Mouse (Mus musculus): ENCODE data around the gene Pknox2.

Pknox2 gene

DNA sequence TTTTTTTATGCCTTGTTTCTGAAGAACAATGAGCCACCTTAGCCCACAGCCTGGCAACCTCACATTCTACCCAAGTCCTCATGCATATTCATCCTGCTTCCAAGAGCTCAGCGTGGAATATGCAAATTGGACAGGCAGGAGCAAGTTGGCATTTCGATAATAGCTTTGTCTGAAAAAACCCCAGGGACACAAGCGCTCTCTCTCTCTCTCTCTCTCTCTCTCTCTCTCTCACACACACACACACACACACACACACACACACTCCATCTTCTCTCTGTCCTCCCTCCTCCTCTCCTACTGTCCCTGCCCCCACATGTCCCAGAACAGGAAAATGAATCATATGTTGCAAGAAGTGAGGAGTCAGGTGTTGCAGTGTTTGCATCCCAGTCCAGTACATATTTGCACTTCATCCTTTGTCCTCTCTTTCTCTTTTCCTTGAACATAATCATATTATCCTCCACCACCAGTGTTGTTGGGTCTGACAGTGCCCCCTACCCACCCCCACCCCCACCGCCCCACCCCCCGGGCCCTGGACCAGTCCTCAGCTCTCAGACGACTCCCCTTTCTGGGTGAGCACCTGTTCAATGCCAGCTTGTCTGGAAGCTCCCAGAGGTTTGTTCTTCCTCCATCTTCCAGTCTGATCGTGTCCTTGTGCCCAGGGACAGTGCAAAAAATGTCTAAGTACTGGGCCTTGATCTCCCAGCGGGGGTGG lies 265.0 kb downstream of the Pknox2 start:
- CTCF ChIA-PET = interaction anchor here (0.6 kb wide), 1 partner anchor 16 kb away, joined by 3 read pairs; no protein-coding TSS in a partner anchor

DNA sequence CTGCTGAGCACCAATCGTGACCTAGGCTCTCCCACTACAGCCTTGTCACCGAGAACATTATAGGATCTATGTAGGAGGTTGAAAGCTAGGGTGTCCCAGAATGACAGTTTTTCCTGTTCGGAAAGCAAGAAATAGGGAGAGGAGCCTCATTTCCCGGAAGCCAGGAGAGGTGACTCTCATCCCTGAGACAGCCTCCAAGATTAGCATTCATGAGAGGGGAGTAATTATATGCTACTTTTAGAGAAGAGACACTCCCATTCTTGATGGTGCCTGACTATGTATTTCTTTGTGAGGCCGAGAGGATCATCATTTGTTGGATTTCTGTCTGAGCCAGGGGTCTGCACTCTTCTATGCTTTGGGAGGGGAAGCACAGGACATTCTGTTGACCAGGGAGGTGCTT lies 265.6 kb downstream of the Pknox2 start:
- CTCF ChIA-PET = no interaction called here

DNA sequence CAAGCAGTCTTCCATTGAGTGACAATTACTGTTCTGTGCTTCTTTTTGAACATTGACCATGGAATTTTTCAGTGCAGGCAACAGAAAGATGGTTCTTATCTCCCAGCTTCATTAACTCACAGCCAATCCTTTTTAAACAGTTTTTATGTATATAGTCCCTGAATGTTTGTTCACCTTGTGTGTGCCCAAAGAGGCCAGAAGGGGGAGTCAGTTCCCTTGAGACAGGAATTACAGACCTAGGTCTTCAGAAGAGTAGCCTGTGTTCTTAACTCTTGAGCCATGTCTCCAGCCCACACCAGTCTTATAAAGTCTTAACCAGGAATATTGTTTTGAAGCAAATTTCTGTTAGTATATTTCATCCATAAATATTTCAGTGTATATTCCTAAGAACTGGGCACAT lies 270.4 kb downstream of the Pknox2 start:
- CTCF ChIA-PET = no interaction called here

DNA sequence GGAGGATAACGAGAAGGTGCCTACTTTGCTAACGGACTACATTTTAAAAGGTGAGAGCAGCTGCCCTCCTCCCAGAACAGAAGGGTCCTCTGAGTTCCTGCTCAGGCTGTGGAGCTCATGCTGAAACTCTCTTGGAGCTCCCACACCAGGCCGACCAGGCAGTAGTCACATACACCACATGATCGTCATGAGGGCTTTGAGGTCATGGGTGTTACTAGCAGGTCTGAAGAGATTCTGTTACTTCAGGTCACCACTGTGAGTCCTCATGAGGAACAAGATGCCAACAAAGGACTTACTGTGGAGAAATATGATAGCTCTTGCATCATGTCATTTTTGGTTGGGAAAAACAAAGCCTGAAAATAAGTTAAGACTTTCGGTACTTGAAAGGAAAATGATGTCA lies 270.9 kb downstream of the Pknox2 start:
- CTCF ChIA-PET = no interaction called here

DNA sequence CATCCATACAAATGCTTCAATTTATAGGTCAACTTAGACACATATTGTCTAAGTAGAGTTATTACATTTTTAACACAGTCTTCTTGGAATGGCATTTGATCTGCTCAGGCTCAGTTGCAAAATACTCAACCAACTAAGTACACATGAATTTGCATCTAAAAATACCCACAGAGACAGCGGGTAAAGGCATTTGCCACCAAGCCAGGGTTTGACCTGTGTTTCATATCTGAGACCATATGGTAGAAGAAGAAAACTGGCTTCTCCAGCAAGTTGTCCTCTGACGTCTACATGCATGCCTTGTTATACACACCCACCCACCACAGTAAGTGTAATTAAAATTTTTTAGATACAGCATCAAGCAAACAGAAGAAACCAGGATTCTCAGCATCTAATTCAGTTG lies 273.4 kb downstream of the Pknox2 start:
- CTCF ChIA-PET = no interaction called here

DNA sequence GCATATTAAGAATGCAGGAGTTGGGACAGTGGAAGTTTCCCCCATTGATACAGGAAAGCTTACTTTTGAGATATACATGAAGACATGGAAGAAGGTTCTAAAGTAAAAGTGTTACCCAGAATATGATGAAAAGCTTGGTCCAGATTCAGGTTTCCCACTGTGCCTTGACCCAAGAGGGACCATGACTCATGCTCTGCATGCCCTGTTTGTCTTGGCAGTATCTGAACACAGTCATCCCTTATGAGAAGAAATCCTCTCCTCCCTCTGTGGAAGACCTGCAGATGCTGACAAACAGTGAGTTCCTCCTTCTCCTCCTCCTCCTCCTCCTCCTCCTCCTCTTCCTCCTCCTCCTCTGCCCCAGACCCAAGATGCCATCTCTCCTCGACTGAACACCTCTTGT lies 276.9 kb downstream of the Pknox2 start:
- CTCF ChIA-PET = no interaction called here

DNA sequence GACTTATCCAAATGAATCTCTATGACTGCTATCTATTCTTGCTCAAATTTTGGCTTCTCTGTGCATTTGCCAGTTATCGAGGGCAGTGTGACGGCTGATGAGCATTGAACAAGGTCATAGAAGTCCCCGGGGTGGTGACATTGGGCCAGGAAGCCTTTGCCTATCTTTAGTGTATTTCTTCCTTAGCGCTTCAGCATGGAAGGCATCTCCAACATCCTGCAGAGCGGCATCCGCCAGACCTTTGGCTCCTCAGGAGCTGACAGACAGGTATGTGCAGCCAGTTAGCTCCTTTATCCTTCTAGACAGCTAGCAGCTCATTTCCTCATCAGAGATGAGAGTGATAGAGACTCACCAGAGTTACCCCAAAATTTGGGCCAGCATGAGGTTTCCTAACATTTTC lies 278.5 kb downstream of the Pknox2 start:
- CTCF ChIA-PET = no interaction called here

DNA sequence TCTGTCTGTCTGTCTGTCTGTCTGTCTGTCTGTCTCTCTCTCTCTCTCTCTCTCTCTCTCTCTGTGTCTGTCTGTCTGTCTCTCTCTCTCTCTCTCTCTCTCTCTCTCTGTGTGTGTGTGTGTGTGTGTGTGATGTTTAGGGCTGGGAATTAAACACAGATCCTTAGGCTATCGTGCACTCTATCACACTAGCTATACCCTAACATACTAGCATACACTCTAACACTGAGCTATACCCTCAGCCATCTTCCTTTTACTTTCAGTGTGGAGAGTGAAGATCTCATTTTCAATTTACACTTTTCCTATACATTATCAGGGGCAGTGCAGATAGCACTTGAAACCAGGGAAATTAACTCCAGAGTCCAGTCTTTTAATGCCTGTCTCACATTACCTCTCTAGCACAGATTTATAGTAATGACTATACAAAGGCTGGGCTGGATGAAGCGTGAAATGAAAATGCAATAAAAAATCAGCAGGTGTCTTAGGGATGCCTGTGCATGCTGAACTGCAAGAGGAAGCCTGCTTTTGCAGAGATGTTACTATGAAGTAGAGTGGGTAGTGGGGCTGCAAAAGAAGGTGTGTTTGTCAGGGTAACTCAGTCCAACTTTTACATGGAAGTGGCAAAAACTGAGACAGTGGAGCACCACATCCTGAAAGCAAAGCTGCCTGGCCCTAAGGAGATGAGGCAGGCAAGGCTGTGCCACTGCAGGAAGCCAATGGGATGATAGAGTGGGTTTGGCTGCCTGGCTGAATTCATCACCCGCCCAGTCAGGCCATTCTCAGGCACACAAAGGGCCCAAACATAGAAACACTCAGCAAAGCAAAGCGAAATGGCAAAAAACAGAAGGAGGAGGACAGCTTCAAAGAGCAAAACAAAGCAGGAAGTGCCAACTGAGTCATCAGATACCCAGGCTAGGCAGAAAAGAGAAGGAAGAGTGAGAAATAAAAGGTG lies 282.1 kb downstream of the Pknox2 start:
- CTCF ChIA-PET = interaction anchor here (0.6 kb wide), 1 partner anchor 17 kb away, joined by 3 read pairs; no protein-coding TSS in a partner anchor

DNA sequence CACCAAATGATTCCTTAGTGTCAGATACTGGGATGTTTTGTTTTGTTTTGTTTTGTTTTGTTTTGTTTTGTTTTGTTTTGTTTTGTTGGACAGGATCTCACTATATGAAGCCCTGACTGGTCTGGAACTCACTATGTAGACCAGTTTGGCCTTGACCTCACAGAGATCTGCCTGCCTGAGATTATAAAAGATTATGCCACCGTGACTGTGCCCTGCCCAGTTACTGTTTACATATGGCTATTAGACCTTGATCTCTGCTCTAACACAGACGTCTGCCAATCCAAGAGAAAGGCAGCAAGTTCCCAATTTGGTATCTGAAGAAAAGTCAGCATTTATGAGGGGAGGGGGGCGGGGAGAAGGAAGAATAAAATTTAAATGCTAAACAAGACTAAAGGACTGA lies 283.5 kb downstream of the Pknox2 start:
- CTCF ChIA-PET = no interaction called here

DNA sequence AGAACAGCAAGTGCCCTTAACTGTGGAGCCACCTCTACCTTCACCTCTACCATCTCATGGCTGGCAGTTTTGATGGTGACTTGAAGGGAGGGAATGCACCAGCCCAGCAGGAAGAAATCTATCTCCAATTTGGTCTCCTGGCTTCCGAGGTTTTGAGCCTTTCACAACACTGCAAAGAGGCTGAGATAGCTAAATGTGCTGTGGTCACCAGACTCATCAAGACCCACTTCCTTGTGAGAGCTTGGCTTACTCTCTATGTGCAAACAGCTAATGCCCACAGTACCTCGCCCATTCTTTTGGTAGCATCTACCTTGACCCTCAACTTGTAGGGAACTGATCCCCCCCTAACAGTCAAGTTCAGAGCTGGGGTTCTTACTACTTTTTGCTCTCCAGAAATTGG lies 284.6 kb downstream of the Pknox2 start:
- CTCF ChIA-PET = no interaction called here

DNA sequence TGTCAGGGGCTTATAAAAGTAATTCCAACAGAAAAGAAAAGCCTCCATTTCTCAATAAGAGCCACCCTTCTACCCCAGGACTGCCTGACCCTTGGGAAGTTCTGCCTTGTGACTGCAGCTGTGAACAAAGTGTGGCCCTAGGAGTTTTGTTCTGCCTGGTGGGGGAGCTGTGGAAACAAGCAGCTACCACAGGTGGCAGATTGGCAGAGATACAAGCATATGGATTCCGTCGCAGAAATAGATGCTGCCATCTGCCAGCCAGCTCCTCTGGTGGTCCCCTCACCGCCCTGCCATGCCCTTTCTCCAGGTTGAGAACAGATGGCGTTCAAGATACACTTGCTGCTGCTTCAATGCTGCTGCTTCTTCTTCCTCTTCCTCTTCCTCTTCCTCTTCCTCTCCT lies 288.5 kb downstream of the Pknox2 start:
- CTCF ChIA-PET = no interaction called here

DNA sequence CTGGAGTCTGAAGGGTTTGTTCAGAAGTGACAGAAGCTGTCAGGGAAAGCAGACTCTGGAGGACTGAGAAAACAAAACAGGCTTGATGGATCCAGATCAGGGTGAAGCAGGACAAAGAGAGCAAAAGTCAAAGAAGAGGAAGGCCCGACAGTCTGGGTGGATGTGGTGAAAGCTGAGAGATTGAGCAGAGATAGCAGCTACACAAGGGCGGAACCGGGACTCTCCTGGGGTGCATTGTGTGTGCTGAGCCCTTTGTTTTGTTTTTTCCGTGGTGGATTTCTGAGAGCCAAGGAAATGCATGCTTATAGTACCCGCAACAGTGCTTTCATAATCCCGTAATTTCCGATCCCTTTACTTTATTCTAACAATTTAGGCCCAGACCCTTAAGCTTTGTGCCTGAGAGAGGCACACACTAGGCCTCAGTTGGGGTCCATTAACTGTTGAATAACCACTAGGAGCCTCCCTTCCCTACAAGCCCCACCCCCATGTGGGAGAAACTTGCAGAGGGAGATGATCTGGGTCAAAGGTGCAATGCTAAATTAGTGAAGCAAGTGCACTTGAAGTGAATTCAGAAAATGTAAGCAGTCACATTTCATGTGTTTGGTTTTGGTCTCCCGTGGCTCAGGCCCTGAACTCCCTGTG lies 289.6 kb downstream of the Pknox2 start:
- CTCF ChIA-PET = no interaction called here

DNA sequence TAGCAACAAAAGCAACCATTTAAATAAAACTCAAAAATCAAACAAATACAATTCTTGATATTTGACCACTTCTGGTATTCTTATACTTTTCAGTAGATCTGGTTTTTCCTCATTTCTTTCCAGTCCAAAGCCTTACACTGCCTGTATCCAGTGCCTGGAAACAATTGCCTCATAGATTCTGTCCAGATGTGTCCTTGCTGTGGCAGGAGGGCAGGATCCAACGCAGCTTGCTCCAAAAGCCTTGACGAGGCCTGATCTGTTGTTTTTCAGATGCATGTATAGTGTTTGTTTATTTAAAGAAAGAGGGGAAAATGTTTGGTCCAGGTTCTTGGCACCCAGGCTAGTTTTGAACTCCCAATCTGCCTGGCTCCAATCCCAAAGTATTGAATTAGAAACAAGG lies 290.9 kb downstream of the Pknox2 start:
- CTCF ChIA-PET = no interaction called here

DNA sequence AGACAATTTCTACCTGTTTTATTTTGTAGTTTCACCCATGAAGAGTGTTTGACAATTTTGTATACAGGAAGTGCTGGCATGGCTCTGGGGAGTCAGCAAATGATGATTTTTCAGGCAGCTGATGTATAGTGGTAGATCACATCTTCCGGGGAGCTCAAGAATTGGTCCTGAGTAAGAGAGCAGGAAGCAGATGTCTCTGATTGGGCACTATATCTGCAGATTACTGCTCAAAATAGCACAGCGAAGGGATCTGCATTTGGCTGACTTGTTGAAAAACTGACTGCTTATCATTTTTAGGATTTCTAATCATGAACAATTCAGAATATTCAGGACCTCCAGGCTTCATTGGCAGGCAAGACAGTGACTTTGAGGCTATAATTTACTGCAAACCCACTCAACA lies 295.0 kb downstream of the Pknox2 start:
- CTCF ChIA-PET = no interaction called here

DNA sequence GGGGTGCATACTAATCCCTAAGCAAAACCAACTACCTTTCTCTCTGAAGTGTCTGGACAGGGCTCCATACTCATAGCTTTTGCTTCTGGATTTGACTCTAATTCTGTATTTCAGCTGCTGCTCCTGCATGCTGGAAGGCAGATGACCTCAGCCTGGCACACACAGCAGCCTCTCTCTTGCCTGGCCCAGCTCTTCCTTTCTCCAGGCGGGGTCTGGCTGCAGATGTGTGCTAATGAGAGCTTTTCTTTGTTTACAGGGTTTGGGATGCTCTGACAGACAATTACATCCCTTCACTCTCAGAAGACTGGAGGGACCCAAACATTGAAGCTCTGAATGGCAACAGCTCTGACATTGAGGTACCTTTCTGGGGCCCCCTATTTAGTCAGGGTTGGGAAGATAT lies 297.1 kb downstream of the Pknox2 start:
- CTCF ChIA-PET = no interaction called here

DNA sequence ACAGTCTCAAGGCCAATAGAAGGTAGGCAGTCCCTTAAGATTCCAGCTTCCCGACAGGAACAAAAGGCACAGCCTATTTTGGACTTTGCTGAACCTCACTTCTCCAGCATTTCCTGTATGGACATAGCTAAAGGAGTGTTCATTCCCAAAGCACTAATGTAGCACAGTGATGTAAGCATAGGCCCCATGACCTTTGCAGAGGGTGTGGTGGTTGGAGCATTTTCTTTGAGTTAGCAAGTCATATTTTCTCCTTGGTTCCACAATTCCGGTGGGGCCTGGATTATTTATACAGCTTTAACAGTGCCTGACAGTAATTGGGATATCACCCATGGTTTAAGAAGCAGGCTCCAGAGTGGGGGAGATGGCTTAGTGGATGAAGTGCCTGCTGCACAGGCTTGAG lies 298.5 kb downstream of the Pknox2 start:
- CTCF ChIA-PET = no interaction called here

DNA sequence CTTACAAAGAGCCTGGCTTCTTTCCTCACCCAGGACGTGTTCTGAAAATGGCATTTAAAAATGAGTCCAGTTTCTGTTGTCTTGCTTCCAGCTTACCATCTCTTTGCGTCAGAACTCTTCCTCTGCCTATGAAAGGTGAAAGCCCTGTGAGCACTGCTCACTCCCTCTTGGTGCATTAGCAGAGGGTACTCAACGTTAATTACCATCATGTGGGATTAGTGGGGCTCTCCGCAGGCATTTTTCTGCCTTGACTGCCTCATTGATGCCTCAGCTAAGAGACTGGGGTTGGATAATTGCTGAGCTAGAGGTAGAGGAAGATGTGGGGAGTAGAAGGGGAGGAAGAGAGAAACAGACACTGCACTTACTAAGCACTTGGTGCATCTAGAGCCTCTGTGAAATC lies 300.9 kb downstream of the Pknox2 start:
- CTCF ChIA-PET = no interaction called here
